Mouse (Mus musculus) spleen, postnatal 0 days (tissue): Measurements from ENCODE around the gene Olfr141. TPM values are rescaled to one million over a fixed set of nuclear protein-coding genes. Genes with fewer than 3 reads are reported as not detected.

Experiments
- polyA plus RNA-seq: library from polyadenylated mRNA; unstranded; fragments of >200 nt; fragmentation: Nextera tagmentation; extraction: Ambion mirVana; gene quantifications from 2 replicates; pipeline ENCODE4 v1.2.1, GENCODE M21; 2015

Olfr141 gene
- not detected in 2 replicates for polyA plus RNA-seq

GRCm38 (mm10) chr2:86809918-86810317, at the start of gene Olfr141:
Gene Olfr141, minus strand, starts transcription at chr2:86810018.

GRCm38 (mm10) chr2:86851596-86851995, 41.8 kb upstream of the Olfr141 start, which contains the start of gene Olfr1095:
Gene Olfr1095, minus strand, starts transcription at chr2:86851696.

GRCm38 (mm10) chr2:86824363-86824762, 14.5 kb upstream of the Olfr141 start, which contains the start of gene Olfr1094:
Gene Olfr1094, plus strand, starts transcription at chr2:86824663.

GRCm38 (mm10) chr2:86782179-86782578, 27.6 kb downstream of the Olfr141 start, which contains the start of gene Olfr1093:
Gene Olfr1093, plus strand, starts transcription at chr2:86782479.

GRCm38 (mm10) chr2:86758893-86759292, 50.9 kb downstream of the Olfr141 start, which contains the start of gene Olfr1090:
Gene Olfr1090, minus strand, starts transcription at chr2:86758993.

Other genes with a start within 250 kb of the Olfr141 start
- gene Olfr1082, start 211.1 kb downstream of the Olfr141 start, polyA plus RNA-seq, result not detected in 2 replicates
- gene Olfr1084, start 170.3 kb downstream of the Olfr141 start, polyA plus RNA-seq, result not detected in 2 replicates
- gene Olfr1085, start 148.0 kb downstream of the Olfr141 start, polyA plus RNA-seq, result not detected in 2 replicates
- gene Olfr1086, start 129.9 kb downstream of the Olfr141 start, polyA plus RNA-seq, result not detected in 2 replicates
- not detected in 2 replicates for gene Olfr1087, start 111.6 kb downstream of the Olfr141 start, polyA plus RNA-seq
- not detected in 2 replicates for gene Olfr1089, start 76.3 kb downstream of the Olfr141 start, polyA plus RNA-seq
- gene Olfr1090, start 51.0 kb downstream of the Olfr141 start, polyA plus RNA-seq, result not detected in 2 replicates
- not detected in 2 replicates for gene Olfr1093, start 27.5 kb downstream of the Olfr141 start, polyA plus RNA-seq
- not detected in 2 replicates for gene Olfr1094, start 14.6 kb upstream of the Olfr141 start, polyA plus RNA-seq
- gene Olfr1095, start 41.7 kb upstream of the Olfr141 start, polyA plus RNA-seq, result not detected in 2 replicates
- not detected in 2 replicates for gene Gm13723, start 64.8 kb upstream of the Olfr141 start, polyA plus RNA-seq
- gene Olfr1097, start 82.2 kb upstream of the Olfr141 start, polyA plus RNA-seq, result not detected in 2 replicates
- gene Olfr1098, start 114.5 kb upstream of the Olfr141 start, polyA plus RNA-seq, result not detected in 2 replicates
- gene Olfr1099, start 150.7 kb upstream of the Olfr141 start, polyA plus RNA-seq, result not detected in 2 replicates
- gene Olfr1100, start 169.9 kb upstream of the Olfr141 start, polyA plus RNA-seq, result not detected in 2 replicates
- not detected in 2 replicates for gene Olfr1101, start 181.2 kb upstream of the Olfr141 start, polyA plus RNA-seq
- not detected in 2 replicates for gene Olfr1102, start 188.4 kb upstream of the Olfr141 start, polyA plus RNA-seq
- not detected in 2 replicates for gene Olfr1104, start 217.1 kb upstream of the Olfr141 start, polyA plus RNA-seq
- not detected in 2 replicates for gene Olfr1105, start 226.5 kb upstream of the Olfr141 start, polyA plus RNA-seq
- gene Olfr1106, start 242.3 kb upstream of the Olfr141 start, polyA plus RNA-seq, result not detected in 2 replicates